Mouse (Mus musculus) midbrain, embryonic 16.5 days (tissue): ENCODE results near the gene Fam122c. TPM values are rescaled to one million over a fixed set of nuclear protein-coding genes. Genes with fewer than 3 reads are reported as not detected.

ENCODE experiments used
- ATAC-seq: fragments of 200-750 bp; cut with Nextera tagmentation; 2 replicates; pipeline ENCODE4 v1.8.0; 2017; ENCODE audit warnings: moderate TSS enrichment
- H3K27ac ChIP-seq: fragments of 300-500 bp; sonication (generic); 2 replicates; pipeline ENCODE4 v1.5.1; 2014; ENCODE audit warnings: mild to moderate bottlenecking, low read length, mixed read lengths
- H3K27me3 ChIP-seq: fragments of 300-500 bp; sonication (generic); 2 replicates; pipeline ENCODE4 v1.6.1; 2014; ENCODE audit warnings: low read depth, low read length, mixed read lengths; ENCODE audit not compliant: control insufficient read depth, insufficient read depth
- H3K36me3 ChIP-seq: fragments of 300-500 bp; sonication (generic); 2 replicates; pipeline ENCODE4 v1.6.1; 2014; ENCODE audit warnings: mild to moderate bottlenecking, low read length, moderate library complexity, mixed read lengths; ENCODE audit not compliant: control insufficient read depth, insufficient read depth
- H3K4me1 ChIP-seq: fragments of 300-500 bp; sonication (generic); 2 replicates; pipeline ENCODE4 v1.6.1; 2014; ENCODE audit warnings: mild to moderate bottlenecking, low read length, mixed read lengths; ENCODE audit not compliant: control insufficient read depth, insufficient read depth
- H3K4me2 ChIP-seq: fragments of 300-500 bp; sonication (generic); 2 replicates; pipeline ENCODE4 v1.6.1; 2014; ENCODE audit warnings: mild to moderate bottlenecking, low read length, mixed read lengths
- H3K4me3 ChIP-seq: fragments of 300-500 bp; sonication (generic); 2 replicates; pipeline ENCODE4 v1.5.1; 2014; ENCODE audit warnings: low read depth, mild to moderate bottlenecking, low read length, moderate library complexity, mixed read lengths
- H3K9ac ChIP-seq: fragments of 300-500 bp; sonication (generic); 2 replicates; pipeline ENCODE4 v1.6.1; 2014; ENCODE audit warnings: low read depth, low read length, mixed read lengths
- H3K9me3 ChIP-seq: fragments of 300-500 bp; sonication (generic); replicated peaks from 2 replicates; pipeline ENCODE4 v1.6.1; 2014; ENCODE audit warnings: mild to moderate bottlenecking, low read length, mixed read lengths; ENCODE audit not compliant: control insufficient read depth, poor library complexity, severe bottlenecking
- WGBS: fragments of 180-500 bp; shearing (Covaris S2); extraction: QIAGEN DNeasy Blood & Tissue Kit; methylation state at CpG from one replicate; pipeline ENCODE4 v1.1.7; 2014; 5-methylcytosine and 5-hydroxymethylcytosine counted together
- polyA plus RNA-seq: library from polyadenylated mRNA; unstranded; fragments of >200 nt; fragmentation: Nextera tagmentation; extraction: Ambion mirVana; gene quantifications from 2 replicates; pipeline ENCODE4 v1.2.1, GENCODE M21; 2015

Fam122c gene
- polyA plus RNA-seq, 1 experiment from 2014 or later = not detected

- no peak overlapping the region for H3K4me2 ChIP-seq
- no peaks in the 10 kb centered on the region for H3K9me3 ChIP-seq
- H3K27me3 ChIP-seq = no peaks in the 10 kb centered on the region
- H3K9ac ChIP-seq = no peak overlapping the region
- 58% methylated on average over 2 of the region's 2 CpGs for WGBS
- no peak overlapping the region for H3K27ac ChIP-seq
- H3K4me1 ChIP-seq = no peaks in the 10 kb centered on the region
- no peaks in the 10 kb centered on the region for H3K36me3 ChIP-seq
- H3K4me3 ChIP-seq = no peak overlapping the region
- no peak for ATAC-seq
Measured at GRCm38 (mm10) chrX:53341531-53341930, 68.3 kb downstream of the Fam122c start.

- WGBS = 94% methylated on average over 4 of the region's 4 CpGs
- no peaks in the 10 kb centered on the region for H3K4me1 ChIP-seq
- H3K9me3 ChIP-seq = no peaks in the 10 kb centered on the region
- no peak overlapping the region for H3K4me2 ChIP-seq
- no peaks in the 10 kb centered on the region for H3K27me3 ChIP-seq
- ATAC-seq = no peak
- H3K9ac ChIP-seq = no peak overlapping the region
- no peak overlapping the region for H3K27ac ChIP-seq
- H3K36me3 ChIP-seq = no peaks in the 10 kb centered on the region
- H3K4me3 ChIP-seq = no peak overlapping the region
Measured at GRCm38 (mm10) chrX:53348374-53348773, 75.2 kb downstream of the Fam122c start.

GRCm38 (mm10) chrX:53364668-53365383 lies 91.6 kb downstream of the Fam122c start:
- Histone ChIP-seq H3K9me3 (no peaks in the 10 kb centered on the region), H3K4me2 (no peak overlapping the region), H3K4me3 (no peak overlapping the region), H3K4me1 (no peaks in the 10 kb centered on the region; the same call in none of the 2 replicates), H3K27ac (no peak overlapping the region), H3K27me3 (no peaks in the 10 kb centered on the region), H3K9ac (no peak overlapping the region), H3K36me3 (no peaks in the 10 kb centered on the region)
- WGBS = 85% methylated on average over 7 of the region's 7 CpGs
- no peak for ATAC-seq

GRCm38 (mm10) chrX:53369534-53370365 lies 96.5 kb downstream of the Fam122c start:
- H3K36me3 ChIP-seq = no peaks in the 10 kb centered on the region
- 19% methylated on average over 25 of the region's 25 CpGs for WGBS
- no peaks in the 10 kb centered on the region for H3K27me3 ChIP-seq
- H3K9me3 ChIP-seq = no peaks in the 10 kb centered on the region
- peak overlapping the region; percentile 72 for H3K27ac ChIP-seq
- no peaks in the 10 kb centered on the region; the same call in none of the 2 replicates for H3K4me1 ChIP-seq
- H3K4me2 ChIP-seq = peak overlapping the region; percentile 70
- peak overlapping the region; percentile 58 for H3K4me3 ChIP-seq
- peak overlapping the region; percentile 76 for H3K9ac ChIP-seq
- ATAC-seq = peak; percentile 92

- H3K4me2 ChIP-seq = peak within 1 kb of the TSS; percentile 70
- H3K9me3 ChIP-seq = no peaks in the 10 kb centered on the region
- H3K9ac ChIP-seq = peak within 1 kb of the TSS; percentile 76
- H3K27ac ChIP-seq = peak within 1 kb of the TSS; percentile 72
- peak within 1 kb of the TSS; percentile 58 for H3K4me3 ChIP-seq
- no peaks in the 10 kb centered on the region for H3K36me3 ChIP-seq
- H3K27me3 ChIP-seq = no peaks in the 10 kb centered on the region
- 28% methylated on average over 5 of the region's 15 CpGs for WGBS
- no peaks in the 10 kb centered on the region; the same call in none of the 2 replicates for H3K4me1 ChIP-seq
- peak; percentile 98 for ATAC-seq
Measured at GRCm38 (mm10) chrX:53370366-53370740, 97.1 kb downstream of the Fam122c start, which contains the start of gene Mospd1. TSS of gene Mospd1 (minus strand) at chrX:53370502.

Other genes with a start within 250 kb of the Fam122c start
- 0.94 TPM in 1 of 2 replicates, not detected in the other for gene Plac1, start 33.3 kb upstream of the Fam122c start, polyA plus RNA-seq
- 3.1 and 3.8 TPM in 2 replicates for gene Fam122b, start 3.6 kb upstream of the Fam122c start, polyA plus RNA-seq
- 41.2 and 43.8 TPM in 2 replicates for gene Mospd1, start 97.1 kb downstream of the Fam122c start, polyA plus RNA-seq
- gene Etd, start 161.5 kb downstream of the Fam122c start, polyA plus RNA-seq = not detected in 2 replicates